Mouse (Mus musculus): Measurements from ENCODE around the gene Kcnt2. TPM values are rescaled to one million over a fixed set of nuclear protein-coding genes. Genes with fewer than 3 reads are reported as not detected.

The Kcnt2 gene
- polyA plus RNA-seq, 1 experiment from 2014 or later, result 1.6 TPM

- Histone ChIP-seq H3K4me3 (no peak overlapping the region), H3K27me3 (no peaks in the 10 kb centered on the region)
- no peak for ATAC-seq (ENCODE audit: low read depth)
Observed at GRCm38 (mm10) chr1:140534849-140535248, 288.9 kb downstream of the Kcnt2 start.

GRCm38 (mm10) chr1:140542066-140542465 lies 296.1 kb downstream of the Kcnt2 start:
- Histone ChIP-seq H3K4me2 (no peak overlapping the region), H3K27me3 (no peaks in the 10 kb centered on the region), H3K4me1 (replicated peaks) (no peaks in the 10 kb centered on the region), H3K9ac (no peak overlapping the region), H3K36me3 (no peaks in the 10 kb centered on the region), H3K9me3 (no peaks in the 10 kb centered on the region), H3K27ac (replicated peaks) (no peak overlapping the region), H3K4me3 (no peak overlapping the region)
- no peak for ATAC-seq (ENCODE audit: low read depth)
- WGBS, result 93% methylated on average over 3 of the region's 3 CpGs

More at GRCm38 (mm10) chr1:140534849-140535248, 288.9 kb downstream of the Kcnt2 start:
- Histone ChIP-seq H3K9ac (no peak overlapping the region), H3K27ac (replicated peaks) (no peak overlapping the region), H3K4me1 (replicated peaks) (no peaks in the 10 kb centered on the region), H3K9me3 (no peaks in the 10 kb centered on the region), H3K36me3 (no peaks in the 10 kb centered on the region), H3K4me2 (no peak overlapping the region)

- ATAC-seq (ENCODE audit: low read depth), result no peak
Observed at GRCm38 (mm10) chr1:140548711-140549110, 302.8 kb downstream of the Kcnt2 start.

GRCm38 (mm10) chr1:140560801-140561200 lies 314.8 kb downstream of the Kcnt2 start:
- H3K27me3 ChIP-seq, result no peaks in the 10 kb centered on the region
- H3K36me3 ChIP-seq, result no peaks in the 10 kb centered on the region
- H3K27ac ChIP-seq (replicated peaks), result no peak overlapping the region
- H3K9me3 ChIP-seq, result no peaks in the 10 kb centered on the region
- no peak overlapping the region for H3K4me2 ChIP-seq
- H3K4me1 ChIP-seq (replicated peaks), result no peaks in the 10 kb centered on the region
- no peak overlapping the region for H3K9ac ChIP-seq
- H3K4me3 ChIP-seq, result no peak overlapping the region
- no peak for ATAC-seq (ENCODE audit: low read depth)

More at GRCm38 (mm10) chr1:140548711-140549110, 302.8 kb downstream of the Kcnt2 start:
- H3K4me2 ChIP-seq, result no peak overlapping the region
- no peak overlapping the region for H3K4me3 ChIP-seq
- no peaks in the 10 kb centered on the region for H3K4me1 ChIP-seq (replicated peaks)
- H3K9me3 ChIP-seq, result no peaks in the 10 kb centered on the region
- H3K27ac ChIP-seq (replicated peaks), result no peak overlapping the region
- no peaks in the 10 kb centered on the region for H3K27me3 ChIP-seq
- no peaks in the 10 kb centered on the region for H3K36me3 ChIP-seq
- no peak overlapping the region for H3K9ac ChIP-seq

GRCm38 (mm10) chr1:140572141-140572540 lies 326.2 kb downstream of the Kcnt2 start:
- Histone ChIP-seq H3K27ac (replicated peaks) (no peak overlapping the region), H3K9me3 (no peaks in the 10 kb centered on the region), H3K4me3 (no peak overlapping the region), H3K36me3 (no peaks in the 10 kb centered on the region), H3K4me1 (replicated peaks) (no peaks in the 10 kb centered on the region), H3K4me2 (no peak overlapping the region), H3K9ac (no peak overlapping the region), H3K27me3 (no peaks in the 10 kb centered on the region)
- 89% methylated on average over 7 of the region's 7 CpGs for WGBS
- no peak for ATAC-seq (ENCODE audit: low read depth)

GRCm38 (mm10) chr1:140578607-140579006 lies 332.6 kb downstream of the Kcnt2 start:
- Histone ChIP-seq H3K4me3 (no peak overlapping the region), H3K4me1 (replicated peaks) (no peaks in the 10 kb centered on the region), H3K9ac (no peak overlapping the region), H3K9me3 (no peaks in the 10 kb centered on the region), H3K36me3 (no peaks in the 10 kb centered on the region), H3K27me3 (no peaks in the 10 kb centered on the region), H3K4me2 (no peak overlapping the region), H3K27ac (replicated peaks) (no peak overlapping the region)
- ATAC-seq (ENCODE audit: low read depth), result no peak
- WGBS, result 89% methylated on average over 3 of the region's 3 CpGs

GRCm38 (mm10) chr1:140588302-140588701 lies 342.3 kb downstream of the Kcnt2 start:
- H3K27ac ChIP-seq (replicated peaks), result no peak overlapping the region
- WGBS, result 65% methylated on average over 3 of the region's 3 CpGs
- no peaks in the 10 kb centered on the region for H3K27me3 ChIP-seq
- no peak overlapping the region for H3K4me2 ChIP-seq
- no peaks in the 10 kb centered on the region for H3K36me3 ChIP-seq
- no peaks in the 10 kb centered on the region for H3K4me1 ChIP-seq (replicated peaks)
- no peak overlapping the region for H3K9ac ChIP-seq
- H3K9me3 ChIP-seq, result no peaks in the 10 kb centered on the region
- no peak for ATAC-seq (ENCODE audit: low read depth)
- no peak overlapping the region for H3K4me3 ChIP-seq

GRCm38 (mm10) chr1:140608765-140609297 lies 362.9 kb downstream of the Kcnt2 start:
- no peak overlapping the region for H3K9ac ChIP-seq
- no peak overlapping the region for H3K27ac ChIP-seq (replicated peaks)
- no peak overlapping the region for H3K4me3 ChIP-seq
- no peaks in the 10 kb centered on the region for H3K4me1 ChIP-seq (replicated peaks)
- 67% methylated on average over 4 of the region's 4 CpGs for WGBS
- ATAC-seq (ENCODE audit: low read depth), result no peak
- no peaks in the 10 kb centered on the region for H3K9me3 ChIP-seq
- no peaks in the 10 kb centered on the region for H3K27me3 ChIP-seq
- no peaks in the 10 kb centered on the region for H3K36me3 ChIP-seq
- H3K4me2 ChIP-seq, result no peak overlapping the region

- Histone ChIP-seq H3K9ac (no peak overlapping the region), H3K4me3 (no peak overlapping the region), H3K27ac (replicated peaks) (no peak overlapping the region), H3K4me1 (replicated peaks) (no peaks in the 10 kb centered on the region), H3K9me3 (no peaks in the 10 kb centered on the region), H3K4me2 (no peak overlapping the region), H3K36me3 (no peaks in the 10 kb centered on the region), H3K27me3 (no peaks in the 10 kb centered on the region)
- ATAC-seq (ENCODE audit: low read depth), result no peak
- WGBS, result 66% methylated on average over 1 of the region's 1 CpGs
Observed at GRCm38 (mm10) chr1:140613101-140613500, 367.1 kb downstream of the Kcnt2 start.

GRCm38 (mm10) chr1:140614840-140615239 lies 368.9 kb downstream of the Kcnt2 start:
- no peak for ATAC-seq (ENCODE audit: low read depth)
- H3K27ac ChIP-seq (replicated peaks), result no peak overlapping the region
- H3K9me3 ChIP-seq, result no peaks in the 10 kb centered on the region
- H3K4me1 ChIP-seq (replicated peaks), result no peaks in the 10 kb centered on the region
- H3K4me3 ChIP-seq, result no peak overlapping the region
- H3K27me3 ChIP-seq, result no peaks in the 10 kb centered on the region
- H3K4me2 ChIP-seq, result no peak overlapping the region
- H3K9ac ChIP-seq, result no peak overlapping the region
- H3K36me3 ChIP-seq, result no peaks in the 10 kb centered on the region
- WGBS, result 80% methylated on average over 2 of the region's 2 CpGs

- no peaks in the 10 kb centered on the region for H3K27me3 ChIP-seq
- no peak overlapping the region for H3K9ac ChIP-seq
- H3K4me3 ChIP-seq, result no peak overlapping the region
- no peaks in the 10 kb centered on the region for H3K36me3 ChIP-seq
- no peak for ATAC-seq (ENCODE audit: low read depth)
- H3K27ac ChIP-seq (replicated peaks), result no peak overlapping the region
- no peak overlapping the region for H3K4me2 ChIP-seq
- H3K9me3 ChIP-seq, result no peaks in the 10 kb centered on the region
- no peaks in the 10 kb centered on the region for H3K4me1 ChIP-seq (replicated peaks)
Observed at GRCm38 (mm10) chr1:140618164-140618563, 372.2 kb downstream of the Kcnt2 start.

GRCm38 (mm10) chr1:140624918-140625317 lies 379.0 kb downstream of the Kcnt2 start:
- H3K4me3 ChIP-seq, result no peak overlapping the region
- H3K9me3 ChIP-seq, result no peaks in the 10 kb centered on the region
- H3K27ac ChIP-seq (replicated peaks), result no peak overlapping the region
- no peak overlapping the region for H3K4me2 ChIP-seq
- no peaks in the 10 kb centered on the region for H3K4me1 ChIP-seq (replicated peaks)
- no peak for ATAC-seq (ENCODE audit: low read depth)
- H3K9ac ChIP-seq, result no peak overlapping the region
- no peaks in the 10 kb centered on the region for H3K36me3 ChIP-seq
- no peaks in the 10 kb centered on the region for H3K27me3 ChIP-seq

- no peaks in the 10 kb centered on the region for H3K36me3 ChIP-seq
- no peak overlapping the region for H3K4me3 ChIP-seq
- H3K9ac ChIP-seq, result no peak overlapping the region
- no peak for ATAC-seq (ENCODE audit: low read depth)
- H3K4me1 ChIP-seq (replicated peaks), result no peaks in the 10 kb centered on the region
- H3K27me3 ChIP-seq, result no peaks in the 10 kb centered on the region
- H3K9me3 ChIP-seq, result no peaks in the 10 kb centered on the region
- WGBS, result 64% methylated on average over 3 of the region's 3 CpGs
- no peak overlapping the region for H3K27ac ChIP-seq (replicated peaks)
- H3K4me2 ChIP-seq, result no peak overlapping the region
Observed at GRCm38 (mm10) chr1:140659607-140660340, 413.8 kb downstream of the Kcnt2 start.

All from neural tube, embryonic 13.5 days (tissue).